Mouse (Mus musculus) right cerebral cortex, postnatal 4 days (tissue): ENCODE data around the gene Wnt10b.
A peak's percentile ranks its signal among the peaks of the same experiment; 100 is the strongest.

Experiments
- DNase-seq: peaks from one replicate; pipeline ENCODE4 v3.0.0-alpha.2; 2022

Wnt10b gene

DNA sequence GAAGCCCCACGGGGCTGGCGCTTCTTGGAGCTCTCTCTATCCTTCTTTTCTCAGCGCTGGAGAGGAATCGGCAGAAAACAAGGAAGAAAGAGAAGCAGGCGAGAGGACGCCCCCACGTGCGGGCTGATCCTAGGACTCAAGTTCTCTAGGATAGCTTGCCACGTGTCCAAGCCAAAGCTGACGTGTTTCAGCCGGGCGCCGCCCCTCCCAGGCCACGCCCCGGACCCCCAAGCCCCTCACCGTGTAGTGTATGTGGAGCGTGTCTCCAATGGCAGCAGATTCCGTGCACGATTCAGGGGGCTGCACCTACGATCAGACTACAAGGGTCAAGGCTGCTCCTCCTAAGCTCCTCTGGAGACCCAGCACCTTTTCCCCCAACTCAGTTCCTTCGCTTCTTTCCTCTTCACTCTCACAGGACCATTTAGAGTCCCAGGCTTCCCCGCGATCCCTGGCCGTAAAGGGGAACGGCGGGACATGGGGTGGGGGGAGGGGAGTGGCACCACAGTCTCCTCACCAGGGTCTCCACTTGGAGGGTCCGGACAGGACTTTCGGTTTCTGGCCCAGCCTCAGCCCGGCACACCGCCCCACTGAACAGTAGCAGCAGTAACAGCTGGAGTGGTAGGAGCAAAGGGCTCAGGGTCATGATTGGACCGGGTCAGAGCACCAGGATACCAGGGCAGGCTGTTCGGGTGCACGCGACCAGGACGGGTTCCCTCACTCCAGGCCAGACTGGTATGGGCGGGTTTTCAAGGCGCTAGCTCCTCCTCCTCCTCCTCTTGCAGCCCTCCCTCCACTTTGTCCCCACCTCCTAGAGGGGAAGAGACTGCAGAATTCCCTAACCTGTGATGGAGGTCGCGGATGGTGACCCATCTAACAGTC is 50.3 kb downstream of the Wnt10b start, which contains the start of gene Fkbp11:
Gene Fkbp11 (minus strand): TSS at position 756 of the 879 bp plus-strand sequence.
- DNase-seq: peak; percentile 50

DNA sequence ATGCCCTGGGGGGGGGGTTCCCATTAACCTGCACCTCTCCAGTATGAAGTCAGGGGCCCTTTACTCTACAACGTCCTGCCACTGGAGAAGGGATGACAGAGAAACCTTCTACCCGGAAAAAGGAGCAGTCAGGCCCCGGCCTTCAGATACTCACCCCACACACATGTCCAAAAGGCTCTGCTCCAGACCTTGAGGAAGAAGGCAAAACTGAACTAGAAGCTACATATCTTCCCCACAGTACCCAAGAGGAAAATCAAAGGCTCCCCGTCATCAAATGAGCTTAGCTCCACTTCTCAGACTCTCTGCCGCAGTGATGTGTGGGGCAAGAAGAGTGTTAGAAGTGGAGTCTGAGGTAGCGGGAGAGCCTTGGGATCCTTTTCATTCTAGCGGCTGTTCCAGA is 51.2 kb downstream of the Wnt10b start:
- DNase-seq: no peak

DNA sequence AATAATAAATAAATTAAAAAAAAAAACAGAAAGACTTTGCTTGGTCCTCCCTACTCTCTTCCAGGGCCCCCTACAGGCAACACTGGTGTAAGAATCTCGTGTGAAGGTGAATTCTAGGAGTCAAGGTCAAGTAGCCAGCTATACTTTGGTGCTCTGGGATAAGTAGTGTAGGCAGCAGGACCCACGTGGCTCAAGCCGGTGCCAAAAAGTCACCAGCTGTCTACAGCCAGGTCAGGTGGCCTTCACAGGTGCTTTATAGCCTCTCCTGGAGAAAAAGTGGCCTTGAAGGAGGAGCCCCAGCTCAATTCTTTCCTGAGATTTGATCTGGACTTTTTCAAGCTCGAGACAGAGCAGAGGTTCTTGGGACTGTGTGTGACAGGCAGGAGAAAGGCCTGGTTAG is 51.9 kb downstream of the Wnt10b start:
- no peak for DNase-seq

DNA sequence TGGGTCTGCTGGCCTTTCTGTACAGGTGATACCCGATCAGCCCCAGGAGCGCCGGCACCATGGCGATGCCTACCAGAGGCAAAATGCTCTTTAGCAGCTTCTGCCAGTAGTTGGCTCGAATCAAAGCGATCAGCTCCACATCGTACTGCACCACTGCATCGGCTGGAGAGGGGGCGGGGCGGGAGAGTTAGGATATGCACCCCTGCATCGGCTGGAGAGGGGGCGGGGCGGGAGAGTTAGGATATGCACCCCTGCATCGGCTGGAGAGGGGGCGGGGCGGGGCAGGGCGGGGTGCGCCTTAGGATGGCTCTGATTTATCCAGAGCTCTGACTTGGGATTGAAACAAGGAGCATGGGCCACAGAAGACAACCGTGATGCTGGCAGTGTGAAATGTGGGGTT is 53.5 kb downstream of the Wnt10b start:
- peak; percentile 20 for DNase-seq

DNA sequence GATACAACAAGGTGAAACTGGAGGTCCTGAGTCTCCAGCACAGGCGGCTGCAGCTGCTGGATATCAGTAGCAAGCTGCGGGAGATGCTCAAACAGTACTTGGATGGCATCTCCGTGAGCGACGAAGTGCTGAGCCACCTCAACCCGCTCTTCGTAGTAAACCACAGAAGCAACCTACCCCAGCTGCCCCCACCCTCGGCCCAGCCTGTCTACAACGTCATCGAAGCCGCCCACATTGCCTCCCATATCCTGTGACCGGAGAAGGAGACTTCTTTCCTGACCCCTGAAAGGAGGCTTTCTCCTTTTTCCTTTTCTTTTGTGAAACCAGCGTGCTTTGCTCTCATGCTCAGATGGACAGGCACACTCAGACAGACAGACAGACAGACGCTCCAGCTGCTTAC is 55.1 kb downstream of the Wnt10b start:
- no peak for DNase-seq

DNA sequence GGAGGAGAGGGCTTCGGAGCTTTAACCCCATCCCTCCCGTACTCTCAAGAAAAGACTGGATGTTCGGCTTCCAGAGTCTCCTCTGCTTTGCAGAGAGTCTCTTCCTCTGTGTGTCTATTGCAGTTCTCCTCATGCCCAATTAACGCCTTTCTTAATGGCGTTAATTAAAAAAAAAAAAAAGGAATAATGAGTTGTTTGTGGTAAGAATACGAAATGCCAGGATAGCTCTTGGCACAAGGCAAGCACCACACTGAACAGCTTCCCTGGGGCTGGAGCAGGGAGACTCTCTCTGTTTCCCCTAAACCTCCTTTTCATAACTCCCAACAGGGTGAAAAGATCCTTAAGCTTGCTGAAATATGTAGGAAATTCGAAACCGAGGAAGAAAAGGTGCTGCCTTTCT is 55.8 kb downstream of the Wnt10b start:
- DNase-seq: no peak
